Mouse (Mus musculus) hindbrain, embryonic 15.5 days (tissue): ENCODE measurements around the gene Smim15. TPM values are rescaled to one million over a fixed set of nuclear protein-coding genes. Genes with fewer than 3 reads are reported as not detected.

ENCODE experiments used
- ATAC-seq: fragments of 200-750 bp; cut with Nextera tagmentation; 2 replicates; pipeline ENCODE4 v1.8.0; 2017; ENCODE audit warnings: low read depth, moderate number of reproducible peaks, moderate TSS enrichment; ENCODE audit not compliant: low FRiP score
- H3K27ac ChIP-seq: fragments of 300-500 bp; sonication (generic); replicated peaks from 2 replicates; pipeline ENCODE4 v1.5.1; 2015; ENCODE audit warnings: mild to moderate bottlenecking, inconsistent platforms
- H3K27me3 ChIP-seq: fragments of 300-500 bp; sonication (generic); 2 replicates; pipeline ENCODE4 v1.6.1; 2015; ENCODE audit warnings: control low read depth, inconsistent platforms
- H3K36me3 ChIP-seq: fragments of 300-500 bp; sonication (generic); 2 replicates; pipeline ENCODE4 v1.6.1; 2015; ENCODE audit warnings: control low read depth, inconsistent platforms
- H3K4me1 ChIP-seq: fragments of 300-500 bp; sonication (generic); replicated peaks from 2 replicates; pipeline ENCODE4 v1.6.1; 2015; ENCODE audit warnings: control low read depth, inconsistent platforms
- H3K4me2 ChIP-seq: fragments of 300-500 bp; sonication (generic); 2 replicates; pipeline ENCODE4 v1.6.1; 2015; ENCODE audit warnings: moderate library complexity, mild to moderate bottlenecking, inconsistent platforms
- H3K4me3 ChIP-seq: fragments of 300-500 bp; sonication (generic); 2 replicates; pipeline ENCODE4 v1.5.1; 2015; ENCODE audit warnings: mild to moderate bottlenecking, inconsistent platforms
- H3K9ac ChIP-seq: fragments of 300-500 bp; sonication (generic); 2 replicates; pipeline ENCODE4 v1.6.1; 2015; ENCODE audit warnings: inconsistent platforms
- H3K9me3 ChIP-seq: fragments of 300-500 bp; sonication (generic); 2 replicates; pipeline ENCODE4 v1.6.1; 2016; ENCODE audit warnings: control low read depth, inconsistent platforms
- WGBS: fragments of 180-500 bp; shearing (Covaris S2); methylation state at CpG from one replicate; pipeline ENCODE4 v1.1.7; 2015; 5-methylcytosine and 5-hydroxymethylcytosine counted together
- polyA plus RNA-seq: library from polyadenylated mRNA; unstranded; fragments of >200 nt; fragmentation: Nextera tagmentation; extraction: Ambion mirVana; gene quantifications from 2 replicates; pipeline ENCODE4 v1.2.1, GENCODE M21; 2015

Gene Smim15
- polyA plus RNA-seq, result 36.7 and 37.2 TPM in 2 replicates

GRCm38 (mm10) chr13:108044222-108044941 lies at the start of gene Smim15:
TSS of gene Smim15 (plus strand) at chr13:108044446.
- no peaks in the 10 kb centered on the region for H3K9me3 ChIP-seq

GRCm38 (mm10) chr13:107995211-107995610 lies 49.0 kb upstream of the Smim15 start:
- H3K27ac ChIP-seq, result no peak overlapping the region
- H3K4me2 ChIP-seq, result no peak overlapping the region
- no peak overlapping the region for H3K9ac ChIP-seq
- no peaks in the 10 kb centered on the region for H3K4me1 ChIP-seq
- ATAC-seq, result no peak
- 42% methylated on average over 7 of the region's 7 CpGs for WGBS
- H3K27me3 ChIP-seq, result no peaks in the 10 kb centered on the region
- no peaks in the 10 kb centered on the region for H3K36me3 ChIP-seq
- H3K4me3 ChIP-seq, result no peak overlapping the region
- no peaks in the 10 kb centered on the region for H3K9me3 ChIP-seq

More at GRCm38 (mm10) chr13:108044222-108044941, at the start of gene Smim15:
- peak within 1 kb of the TSS; percentile 71 for H3K4me2 ChIP-seq
- no peaks in the 10 kb centered on the region; the same call in 1 of the 2 replicates for H3K36me3 ChIP-seq
- peak; percentile 98 for ATAC-seq
- peak within 1 kb of the TSS; percentile 96 for H3K9ac ChIP-seq
- peak within 1 kb of the TSS; percentile 93 for H3K27ac ChIP-seq
- WGBS, result under 1% methylated on average over 71 of the region's 71 CpGs
- no peaks in the 10 kb centered on the region for H3K27me3 ChIP-seq
- peaks cover 39% of the 10 kb centered on the region for H3K4me1 ChIP-seq
- peak within 1 kb of the TSS; percentile 100 for H3K4me3 ChIP-seq

- no peak overlapping the region for H3K27ac ChIP-seq
- H3K4me2 ChIP-seq, result no peak overlapping the region
- H3K4me3 ChIP-seq, result no peak overlapping the region
- no peaks in the 10 kb centered on the region for H3K36me3 ChIP-seq
- no peaks in the 10 kb centered on the region for H3K4me1 ChIP-seq
- no peaks in the 10 kb centered on the region for H3K27me3 ChIP-seq
- no peak for ATAC-seq
- H3K9me3 ChIP-seq, result no peaks in the 10 kb centered on the region
- 91% methylated on average over 3 of the region's 3 CpGs for WGBS
- H3K9ac ChIP-seq, result no peak overlapping the region
Measured at GRCm38 (mm10) chr13:107996301-107996700, 47.9 kb upstream of the Smim15 start.

GRCm38 (mm10) chr13:108007861-108008260 lies 36.4 kb upstream of the Smim15 start:
- no peak overlapping the region for H3K4me2 ChIP-seq
- H3K27ac ChIP-seq, result no peak overlapping the region
- no peaks in the 10 kb centered on the region for H3K27me3 ChIP-seq
- no peak overlapping the region for H3K4me3 ChIP-seq
- WGBS, result 87% methylated on average over 4 of the region's 4 CpGs
- ATAC-seq, result no peak
- no peaks in the 10 kb centered on the region for H3K36me3 ChIP-seq
- no peak overlapping the region for H3K9ac ChIP-seq
- H3K9me3 ChIP-seq, result no peaks in the 10 kb centered on the region
- no peaks in the 10 kb centered on the region for H3K4me1 ChIP-seq

GRCm38 (mm10) chr13:108013110-108013509 lies 31.1 kb upstream of the Smim15 start:
- no peaks in the 10 kb centered on the region for H3K4me1 ChIP-seq
- 84% methylated on average over 8 of the region's 8 CpGs for WGBS
- no peak overlapping the region for H3K4me3 ChIP-seq
- no peaks in the 10 kb centered on the region for H3K9me3 ChIP-seq
- no peak overlapping the region for H3K4me2 ChIP-seq
- H3K36me3 ChIP-seq, result no peaks in the 10 kb centered on the region
- H3K27me3 ChIP-seq, result no peaks in the 10 kb centered on the region
- no peak overlapping the region for H3K27ac ChIP-seq
- H3K9ac ChIP-seq, result no peak overlapping the region
- ATAC-seq, result no peak

- no peak for ATAC-seq
- H3K27me3 ChIP-seq, result no peaks in the 10 kb centered on the region
- no peak overlapping the region for H3K4me3 ChIP-seq
- H3K9me3 ChIP-seq, result no peaks in the 10 kb centered on the region
- H3K4me2 ChIP-seq, result no peak overlapping the region
- 86% methylated on average over 6 of the region's 6 CpGs for WGBS
- H3K36me3 ChIP-seq, result no peaks in the 10 kb centered on the region
- H3K4me1 ChIP-seq, result no peaks in the 10 kb centered on the region
- H3K27ac ChIP-seq, result no peak overlapping the region
- H3K9ac ChIP-seq, result no peak overlapping the region
Measured at GRCm38 (mm10) chr13:108013839-108014238, 30.4 kb upstream of the Smim15 start.

GRCm38 (mm10) chr13:108015166-108015565 lies 29.1 kb upstream of the Smim15 start:
- no peak for ATAC-seq
- no peaks in the 10 kb centered on the region for H3K9me3 ChIP-seq
- WGBS, result 88% methylated on average over 6 of the region's 6 CpGs

GRCm38 (mm10) chr13:108017349-108017748 lies 26.9 kb upstream of the Smim15 start:
- H3K4me2 ChIP-seq, result no peak overlapping the region
- no peak for ATAC-seq
- H3K27ac ChIP-seq, result no peak overlapping the region
- no peaks in the 10 kb centered on the region for H3K4me1 ChIP-seq
- 82% methylated on average over 6 of the region's 6 CpGs for WGBS
- H3K9ac ChIP-seq, result no peak overlapping the region
- no peaks in the 10 kb centered on the region for H3K36me3 ChIP-seq
- H3K9me3 ChIP-seq, result no peaks in the 10 kb centered on the region
- H3K27me3 ChIP-seq, result no peaks in the 10 kb centered on the region
- H3K4me3 ChIP-seq, result no peak overlapping the region

More at GRCm38 (mm10) chr13:108015166-108015565, 29.1 kb upstream of the Smim15 start:
- no peak overlapping the region for H3K9ac ChIP-seq
- H3K36me3 ChIP-seq, result no peaks in the 10 kb centered on the region
- H3K27ac ChIP-seq, result no peak overlapping the region
- no peak overlapping the region for H3K4me3 ChIP-seq
- H3K27me3 ChIP-seq, result no peaks in the 10 kb centered on the region
- H3K4me2 ChIP-seq, result no peak overlapping the region
- no peaks in the 10 kb centered on the region for H3K4me1 ChIP-seq

GRCm38 (mm10) chr13:108025802-108026201 lies 18.4 kb upstream of the Smim15 start:
- WGBS, result 76% methylated on average over 3 of the region's 3 CpGs
- Histone ChIP-seq H3K36me3 (no peaks in the 10 kb centered on the region), H3K4me2 (no peak overlapping the region), H3K4me3 (no peak overlapping the region), H3K4me1 (no peaks in the 10 kb centered on the region), H3K27me3 (no peaks in the 10 kb centered on the region), H3K9me3 (no peaks in the 10 kb centered on the region), H3K9ac (no peak overlapping the region), H3K27ac (no peak overlapping the region)
- no peak for ATAC-seq

- ATAC-seq, result no peak
- H3K4me2 ChIP-seq, result no peak overlapping the region
- no peak overlapping the region for H3K9ac ChIP-seq
- 95% methylated on average over 4 of the region's 4 CpGs for WGBS
- H3K36me3 ChIP-seq, result no peaks in the 10 kb centered on the region
- H3K9me3 ChIP-seq, result no peaks in the 10 kb centered on the region
- no peak overlapping the region for H3K4me3 ChIP-seq
- H3K27ac ChIP-seq, result no peak overlapping the region
- no peaks in the 10 kb centered on the region for H3K27me3 ChIP-seq
- H3K4me1 ChIP-seq, result no peaks in the 10 kb centered on the region
Measured at GRCm38 (mm10) chr13:108032789-108033188, 11.5 kb upstream of the Smim15 start.

GRCm38 (mm10) chr13:108039375-108039774 lies 4.9 kb upstream of the Smim15 start:
- ATAC-seq, result no peak
- Histone ChIP-seq H3K36me3 (no peaks in the 10 kb centered on the region), H3K4me3 (no peak overlapping the region), H3K4me1 (peaks cover 29% of the 10 kb centered on the region), H3K4me2 (no peak overlapping the region), H3K9ac (no peak overlapping the region), H3K27ac (no peak overlapping the region), H3K9me3 (no peaks in the 10 kb centered on the region), H3K27me3 (no peaks in the 10 kb centered on the region)
- 67% methylated on average over 6 of the region's 6 CpGs for WGBS

- no peak for ATAC-seq
- no peak overlapping the region for H3K4me3 ChIP-seq
- no peak overlapping the region for H3K4me2 ChIP-seq
- H3K36me3 ChIP-seq, result no peaks in the 10 kb centered on the region
- no peak overlapping the region for H3K27ac ChIP-seq
- no peaks in the 10 kb centered on the region for H3K27me3 ChIP-seq
- H3K9me3 ChIP-seq, result no peaks in the 10 kb centered on the region
- H3K4me1 ChIP-seq, result peaks cover 31% of the 10 kb centered on the region
- H3K9ac ChIP-seq, result no peak overlapping the region
- WGBS, result 85% methylated on average over 9 of the region's 9 CpGs
Measured at GRCm38 (mm10) chr13:108039902-108040301, 4.3 kb upstream of the Smim15 start.

GRCm38 (mm10) chr13:108040451-108040850 lies 3.8 kb upstream of the Smim15 start:
- ATAC-seq, result no peak
- no peak overlapping the region for H3K4me3 ChIP-seq
- H3K27me3 ChIP-seq, result no peaks in the 10 kb centered on the region
- no peak overlapping the region for H3K27ac ChIP-seq
- H3K9me3 ChIP-seq, result no peaks in the 10 kb centered on the region
- peaks cover 34% of the 10 kb centered on the region for H3K4me1 ChIP-seq
- H3K36me3 ChIP-seq, result no peaks in the 10 kb centered on the region
- H3K9ac ChIP-seq, result no peak overlapping the region
- WGBS, result 44% methylated on average over 3 of the region's 3 CpGs
- H3K4me2 ChIP-seq, result no peak overlapping the region
